Mouse (Mus musculus): ENCODE measurements around the gene Zpr1.
"Not testable (repeated sequence)": the region's sequence is repeated elsewhere in the genome, so short reads cannot be mapped to it uniquely, and the experiment has no call there.

Zpr1 gene

GRCm38 (mm10) chr9:46268343-46268873, 4.5 kb upstream of the Zpr1 start, which contains the start of gene Apoa5:
Gene Apoa5 (plus strand): TSS chr9:46268633.
- no peak for DNase-seq

GRCm38 (mm10) chr9:46269125-46269524, 3.7 kb upstream of the Zpr1 start:
- DNase-seq = no peak

GRCm38 (mm10) chr9:46270782-46271181, 2.1 kb upstream of the Zpr1 start:
- DNase-seq = no peak

- DNase-seq = no peak
These were observed 794 bp upstream of the Zpr1 start for GRCm38 (mm10) chr9:46272070-46272469.

- DNase-seq = no peak
These were observed 1.6 kb downstream of the Zpr1 start for GRCm38 (mm10) chr9:46274494-46274893.

- peak; percentile 95 to 98 for DNase-seq
These were observed 10.0 kb downstream of the Zpr1 start, which contains the start of gene Bud13 for GRCm38 (mm10) chr9:46282631-46283436. Gene Bud13 (plus strand): TSS chr9:46283008.

GRCm38 (mm10) chr9:46298381-46298780, 25.5 kb downstream of the Zpr1 start:
- DNase-seq = no peak

GRCm38 (mm10) chr9:46302142-46302541, 29.3 kb downstream of the Zpr1 start:
- DNase-seq = peak; percentile 76 to 78

- DNase-seq = peak; percentile 33 to 62
These were observed 36.3 kb downstream of the Zpr1 start for GRCm38 (mm10) chr9:46309121-46309520.

GRCm38 (mm10) chr9:46314507-46314906, 41.6 kb downstream of the Zpr1 start:
- peak; percentile 85 to 88 for DNase-seq

- no peak for DNase-seq
These were observed 42.1 kb downstream of the Zpr1 start for GRCm38 (mm10) chr9:46314921-46315320.

- peak in 1 of 2 experiments; percentile 32 for DNase-seq
These were observed 43.0 kb downstream of the Zpr1 start for GRCm38 (mm10) chr9:46315807-46316365.

GRCm38 (mm10) chr9:46316388-46316787, 43.5 kb downstream of the Zpr1 start:
- DNase-seq = peak; percentile 52 to 65

- peak; percentile 41 for DNase-seq
These were observed 44.0 kb downstream of the Zpr1 start for GRCm38 (mm10) chr9:46316909-46317308.

GRCm38 (mm10) chr9:46317957-46318356, 45.1 kb downstream of the Zpr1 start:
- DNase-seq = peak in 1 of 2 experiments; percentile 25

GRCm38 (mm10) chr9:46319886-46320285, 47.0 kb downstream of the Zpr1 start, which contains the start of gene 4931429L15Rik:
Gene 4931429L15Rik (minus strand): TSS chr9:46319986.
- not testable (repeated sequence) for DNase-seq

GRCm38 (mm10) chr9:46320461-46320860, 47.6 kb downstream of the Zpr1 start:
- DNase-seq = no peak

- DNase-seq = no peak
These were observed 54.0 kb downstream of the Zpr1 start for GRCm38 (mm10) chr9:46326694-46327405.

- DNase-seq = peak; percentile 47 to 64
These were observed 55.1 kb downstream of the Zpr1 start for GRCm38 (mm10) chr9:46327706-46328571.

GRCm38 (mm10) chr9:46328572-46329249, 55.8 kb downstream of the Zpr1 start:
- DNase-seq = peak; percentile 82 to 87

- DNase-seq = peak in 1 of 2 experiments; percentile 24
These were observed 56.4 kb downstream of the Zpr1 start for GRCm38 (mm10) chr9:46329250-46329648.
